Mouse (Mus musculus) frontal cortex, postnatal 25 days (tissue): ENCODE measurements around the gene Spop.
A peak's percentile ranks its signal among the peaks of the same experiment; 100 is the strongest.
"Not testable (repeated sequence)": the region's sequence is repeated elsewhere in the genome, so short reads cannot be mapped to it uniquely, and the experiment has no call there.

Experiments
- DNase-seq, 2 experiments: peaks; one replicate each; pipeline ENCODE4 v3.0.0; 2022; ENCODE audit warnings: low spot score in 2 of 2

Gene Spop

GRCm38 (mm10) chr11:95391201-95391600, 22.7 kb upstream of the Spop start:
- no peak for DNase-seq

DNA sequence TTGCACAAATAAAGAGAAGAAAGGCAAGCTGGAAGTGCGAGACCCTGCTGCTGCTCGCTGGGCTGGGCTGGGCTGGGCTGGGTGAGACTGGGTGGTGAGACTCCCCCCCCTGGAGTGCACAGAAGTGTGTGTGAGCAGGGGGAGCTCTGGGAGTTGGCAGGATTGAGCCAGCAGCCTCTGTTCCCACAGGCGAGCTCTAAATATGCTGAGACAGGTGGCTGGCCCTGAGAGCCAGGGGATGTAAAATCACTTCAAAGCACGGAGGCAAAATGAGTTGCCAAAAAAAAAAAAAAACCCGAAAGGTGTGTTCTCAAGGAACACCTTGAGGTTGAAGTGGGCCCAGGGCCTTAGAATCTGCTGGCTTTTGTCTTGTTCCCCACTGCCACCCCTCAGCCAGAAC, 22.1 kb upstream of the Spop start:
- DNase-seq: no peak

DNA sequence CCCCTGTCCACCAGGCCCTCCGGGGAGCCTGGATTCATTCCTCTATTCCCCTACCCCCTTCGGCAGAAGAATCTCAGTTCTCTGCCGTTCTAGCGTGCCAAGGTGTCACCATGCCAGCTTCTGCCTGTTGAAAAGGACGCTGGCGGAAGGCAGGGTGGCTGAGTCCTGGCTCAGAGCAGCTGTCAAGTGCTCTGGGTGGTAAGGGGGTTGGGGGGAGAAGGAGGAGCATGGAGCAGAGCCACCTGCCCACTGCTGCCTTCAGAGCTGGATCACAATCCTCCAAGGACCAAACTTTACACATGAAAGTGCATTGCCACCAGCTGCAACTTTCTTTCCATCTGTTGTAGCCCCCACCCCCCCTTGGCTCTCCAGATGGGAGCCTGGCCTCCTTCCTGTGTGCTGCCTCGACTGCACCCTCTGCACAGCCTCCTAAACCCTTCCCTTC, 21.6 kb upstream of the Spop start:
- DNase-seq: no peak

DNA sequence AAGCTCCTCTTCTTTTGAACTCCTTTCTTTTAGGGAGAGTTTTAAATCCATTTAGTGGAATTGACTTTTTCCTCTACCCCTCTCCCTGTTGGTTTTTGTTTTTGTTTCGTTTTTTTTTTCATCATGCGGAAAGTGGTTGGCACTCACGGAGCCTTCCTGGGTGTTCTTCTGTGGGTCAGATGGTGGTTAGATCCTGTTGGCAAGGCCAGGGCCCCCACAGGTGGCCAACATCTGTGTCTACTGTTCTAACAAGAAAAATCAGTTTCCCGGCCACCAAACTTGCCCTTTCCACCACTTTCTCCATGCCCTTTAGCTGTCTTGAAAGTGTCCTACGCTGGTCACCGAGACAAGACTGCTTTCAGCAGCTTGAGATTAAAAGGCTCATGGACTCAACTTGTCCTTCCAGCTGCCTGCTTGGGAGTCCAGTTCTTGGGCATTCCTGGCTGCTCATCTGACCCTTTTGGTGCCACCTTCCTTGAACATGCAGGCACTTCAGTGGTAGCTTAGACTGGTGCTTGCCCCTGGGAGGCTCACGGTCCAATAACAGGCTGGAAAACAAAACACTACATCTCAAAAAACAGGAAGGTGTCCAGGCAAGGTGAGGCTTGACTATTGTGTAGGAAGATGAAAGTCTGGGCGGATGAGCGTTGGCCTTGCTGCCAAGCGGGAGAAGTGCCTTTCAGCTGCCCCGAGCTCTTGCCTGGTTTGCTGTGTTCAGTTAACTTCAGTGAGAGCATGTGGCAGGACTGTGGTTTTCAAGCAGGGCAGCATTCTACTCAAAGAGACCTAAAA, 21.0 kb upstream of the Spop start:
- no peak for DNase-seq

GRCm38 (mm10) chr11:95393500-95393816, 20.4 kb upstream of the Spop start:
- no peak for DNase-seq

- DNase-seq: no peak
These were observed 19.8 kb upstream of the Spop start for GRCm38 (mm10) chr11:95394112-95394511.

DNA sequence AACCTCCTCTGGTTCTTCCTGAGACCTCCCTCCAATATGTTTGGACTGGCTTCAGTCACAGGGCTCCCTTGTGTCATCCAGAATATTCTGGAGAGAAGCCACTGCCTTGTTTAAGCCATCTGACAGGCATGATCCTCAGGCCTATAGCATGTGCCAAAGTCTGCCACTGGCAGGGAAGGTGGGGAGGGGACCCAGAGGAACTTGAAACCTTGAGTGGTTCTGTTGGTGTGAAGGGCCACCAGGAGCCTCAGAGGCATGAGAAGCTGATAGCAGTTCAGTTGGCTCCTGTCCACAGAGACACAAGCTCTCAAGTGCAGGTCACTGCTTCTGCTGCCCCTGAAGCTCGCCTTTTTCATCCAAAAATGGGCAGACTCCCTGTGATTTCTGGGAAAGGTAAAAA, 17.3 kb upstream of the Spop start:
- no peak for DNase-seq

- DNase-seq: peak; percentile 79 to 83
These were observed 15.7 kb upstream of the Spop start for GRCm38 (mm10) chr11:95397843-95398835.

GRCm38 (mm10) chr11:95399520-95400020, 14.3 kb upstream of the Spop start:
- no peak for DNase-seq

- no peak for DNase-seq
These were observed 12.3 kb upstream of the Spop start for GRCm38 (mm10) chr11:95401568-95401967.

DNA sequence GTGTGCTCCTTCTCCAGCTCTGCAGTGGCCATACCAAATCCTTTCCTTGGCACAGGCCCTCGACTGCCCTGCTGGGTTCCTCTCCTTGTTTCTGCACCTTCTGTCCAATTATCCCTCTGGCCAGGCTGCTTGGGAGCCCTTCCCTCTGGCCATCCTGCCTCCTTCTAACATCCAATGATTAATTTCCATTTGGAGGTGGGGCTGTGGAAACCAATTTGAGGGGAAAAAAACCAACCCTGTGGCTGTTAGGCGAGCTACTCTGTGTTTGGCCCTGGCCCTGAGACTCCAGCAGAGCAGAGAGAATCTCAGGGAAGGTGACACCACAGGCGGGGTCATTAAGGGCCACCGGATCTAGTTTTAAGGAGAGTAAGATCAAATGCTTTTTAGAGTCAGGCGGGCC, 11.7 kb upstream of the Spop start:
- no peak for DNase-seq

DNA sequence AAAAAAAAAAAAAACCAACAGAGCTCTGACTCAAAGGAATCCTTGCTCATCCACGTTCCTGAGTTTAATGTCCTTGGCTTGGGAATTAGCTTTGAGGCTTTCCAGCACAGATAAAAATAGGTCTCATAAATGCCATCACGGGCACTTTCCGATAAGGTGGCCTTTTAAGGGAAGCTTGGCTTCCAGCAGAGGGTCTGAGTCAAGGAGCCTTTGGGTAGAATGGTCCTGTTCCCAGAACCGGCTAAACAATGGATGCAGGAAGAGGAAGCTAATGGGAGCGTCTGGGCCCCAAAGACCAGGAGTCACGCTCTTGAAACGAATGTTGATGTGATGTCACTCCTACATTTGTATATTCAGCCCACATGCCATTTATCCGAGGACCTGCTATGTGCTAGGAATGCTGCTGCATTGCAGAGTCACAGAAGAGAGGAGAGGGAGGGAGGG, 11.2 kb upstream of the Spop start:
- DNase-seq: no peak

GRCm38 (mm10) chr11:95403382-95404340, 10.2 kb upstream of the Spop start:
- DNase-seq: no peak

GRCm38 (mm10) chr11:95405771-95406170, 8.1 kb upstream of the Spop start:
- no peak for DNase-seq

DNA sequence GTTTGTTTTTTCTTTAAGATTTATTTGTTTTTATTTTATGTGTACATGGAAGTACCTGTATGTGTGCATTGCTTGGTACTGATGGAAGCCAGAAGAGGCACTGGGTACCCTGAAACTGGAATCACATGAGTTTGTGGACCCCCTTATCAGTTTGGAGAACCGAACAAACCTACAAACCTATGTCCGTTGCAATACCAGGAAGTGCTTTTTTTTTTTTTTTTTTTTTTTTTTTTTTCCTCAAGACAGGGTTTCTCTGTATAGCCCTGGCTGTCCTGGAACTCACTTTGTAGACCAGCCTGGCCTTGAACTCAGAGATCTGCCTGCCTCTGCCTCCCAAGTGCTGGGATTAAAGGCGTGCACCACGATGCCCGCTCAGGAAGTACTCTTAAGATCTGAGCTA, 7.5 kb upstream of the Spop start:
- DNase-seq: not testable (repeated sequence)

GRCm38 (mm10) chr11:95409450-95410112, 4.3 kb upstream of the Spop start:
- no peak for DNase-seq

- DNase-seq: no peak
These were observed 2.3 kb upstream of the Spop start for GRCm38 (mm10) chr11:95411453-95412013.

DNA sequence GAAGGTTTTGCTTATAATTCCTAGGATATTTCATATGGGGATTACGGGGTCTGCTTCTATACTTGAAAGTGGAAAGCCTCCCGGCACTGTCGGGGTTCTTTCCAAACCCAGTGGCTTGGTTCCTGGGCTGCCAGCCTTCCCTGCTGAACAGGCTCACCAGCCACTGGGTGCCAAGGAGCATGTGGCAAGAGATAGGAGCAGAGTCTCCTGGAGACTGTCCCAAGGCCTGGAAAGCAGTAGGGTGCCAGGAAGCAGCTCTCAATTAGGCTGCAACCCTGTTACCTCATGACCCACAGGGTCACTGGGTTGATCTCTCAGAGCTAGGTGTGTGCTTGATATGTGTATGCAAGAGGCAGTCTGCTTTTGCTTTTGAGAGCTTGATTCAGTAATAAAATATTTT, 1.3 kb upstream of the Spop start:
- no peak for DNase-seq

- DNase-seq: peak; percentile 88 to 92
These were observed 769 bp downstream of the Spop start for GRCm38 (mm10) chr11:95414536-95415161.

DNA sequence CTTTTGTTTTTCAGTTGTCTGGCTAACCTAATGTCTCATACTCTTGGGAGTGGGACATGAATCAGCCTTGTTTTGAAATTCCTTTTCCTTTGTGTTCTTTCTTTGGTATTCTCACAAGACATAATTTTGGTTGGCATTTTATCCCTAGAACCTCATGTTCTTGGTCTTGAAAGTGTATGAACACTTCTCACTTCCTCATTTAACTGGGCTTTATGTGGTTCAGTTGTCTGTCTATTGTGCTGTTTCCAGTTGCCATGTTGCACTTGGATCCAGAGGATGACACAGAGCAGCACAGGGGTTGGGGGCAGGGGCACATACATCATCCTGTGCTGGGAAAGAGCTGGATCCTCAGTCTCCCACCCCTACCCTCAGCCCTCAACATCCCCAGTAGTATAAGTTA, 2.1 kb downstream of the Spop start:
- no peak for DNase-seq
